Mouse (Mus musculus) spleen, adult 2 months (tissue): ENCODE measurements around the gene 4930426L09Rik.

Experiments
- CTCF ChIP-seq: fragments of 200-500 bp; IDR thresholded peaks from 2 replicates; pipeline ENCODE4 v1.5.1; 2011; ENCODE audit warnings: mild to moderate bottlenecking, inconsistent platforms; ENCODE audit not compliant: insufficient read depth, insufficient read length, insufficient replicate concordance; ENCODE audit errors: extremely low read depth
- POLR2A ChIP-seq: fragments of 200-500 bp; IDR thresholded peaks from 2 replicates; pipeline ENCODE4 v1.6.1; 2011; ENCODE audit warnings: low read depth, low read length, inconsistent platforms

DNA sequence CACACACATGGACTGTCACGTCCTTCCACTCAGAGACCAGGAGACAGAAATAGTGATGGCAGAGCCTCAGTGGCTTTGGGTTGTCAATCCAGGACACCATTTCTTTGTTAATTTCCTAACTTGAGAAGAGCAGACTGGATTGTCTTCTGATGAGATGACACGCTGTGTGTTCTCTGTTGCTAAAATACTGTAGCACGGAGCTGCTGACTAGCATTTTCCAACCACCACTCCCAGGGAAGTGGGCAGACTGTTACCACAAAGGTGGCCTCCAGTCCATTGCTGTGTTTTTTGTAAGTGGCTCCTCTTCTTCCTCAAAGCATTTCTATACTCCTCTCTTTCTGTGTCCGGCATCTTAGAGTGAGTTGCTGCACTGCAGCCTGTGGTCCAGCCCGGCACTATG, 39.6 kb upstream of the 4930426L09Rik start:
- no peak for TF ChIP-seq CTCF
- no peak for TF ChIP-seq POLR2A
